Mouse (Mus musculus): ENCODE data around the gene Cd79a. TPM values are rescaled to one million over a fixed set of nuclear protein-coding genes. Genes with fewer than 3 reads are reported as not detected.
A peak's percentile ranks its signal among the peaks of the same experiment; 100 is the strongest.

Cd79a gene
- polyA plus RNA-seq, 1 experiment: 27.1 TPM

DNA sequence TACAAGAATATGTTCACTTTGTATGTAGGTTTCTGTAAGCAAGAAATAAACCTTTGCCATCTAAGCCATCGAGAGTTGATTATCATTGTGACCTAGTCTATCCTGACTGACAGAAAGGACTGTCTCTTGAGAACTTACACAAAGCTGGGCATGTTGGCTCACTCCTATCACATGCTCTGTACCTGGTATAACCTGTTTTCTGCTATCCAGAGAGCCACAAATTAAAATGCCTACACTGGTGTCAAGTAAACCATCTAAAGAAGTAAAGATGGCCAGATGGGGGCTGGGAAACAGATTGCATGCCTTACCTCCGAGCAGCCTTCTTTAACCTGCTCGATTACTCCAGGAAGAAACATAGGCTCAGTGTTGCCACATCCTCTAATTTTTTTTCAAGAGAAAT lies 19.6 kb upstream of the Cd79a start:
- TF ChIP-seq CTCF (conservative IDR thresholded peaks at IDR 0.05; ENCODE audit: insufficient read depth, insufficient read length, low read depth, low read length): no peak
- TF ChIP-seq POLR2A (IDR thresholded peaks at IDR 0.05; ENCODE audit: low read depth, low read length): no peak
- Histone ChIP-seq H3K27ac (ENCODE audit: insufficient read depth, low read depth, low read length) (no peak overlapping the region), H3K4me3 (ENCODE audit: insufficient read depth, low read depth, low read length) (no peak overlapping the region), H3K27me3 (replicated peaks; ENCODE audit: control insufficient read depth, insufficient read depth, low read length) (no peaks in the 10 kb centered on the region), H3K4me1 (ENCODE audit: control insufficient read depth, insufficient read depth, low read length) (no peaks in the 10 kb centered on the region), H3K36me3 (ENCODE audit: control insufficient read depth, insufficient read depth, low read length) (no peaks in the 10 kb centered on the region)
- DNase-seq: no peak
- WGBS: 56% methylated on average over 3 of the region's 3 CpGs

DNA sequence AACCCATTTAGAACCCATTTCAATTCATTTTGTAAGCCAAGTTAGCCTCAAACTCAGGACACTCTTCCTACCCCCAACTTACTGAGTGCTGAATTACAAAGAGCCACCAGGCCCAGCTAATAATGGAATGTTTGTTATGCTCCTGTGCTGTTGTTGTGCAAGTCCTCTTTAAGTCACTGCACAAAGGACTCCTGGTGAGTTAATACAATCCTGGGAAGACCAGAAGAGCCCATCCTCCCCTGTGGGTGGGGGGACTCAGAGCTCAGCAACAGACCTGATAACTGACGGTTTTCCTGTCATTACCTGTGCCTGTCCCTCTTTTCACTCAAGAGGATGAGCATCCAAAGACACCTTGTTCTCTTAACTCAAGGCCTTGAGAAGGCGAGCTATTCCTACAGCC lies 17.6 kb upstream of the Cd79a start:
- H3K27me3 ChIP-seq (replicated peaks; ENCODE audit: control insufficient read depth, insufficient read depth, low read length): no peaks in the 10 kb centered on the region
- H3K36me3 ChIP-seq (ENCODE audit: control insufficient read depth, insufficient read depth, low read length): no peaks in the 10 kb centered on the region
- H3K4me1 ChIP-seq (ENCODE audit: control insufficient read depth, insufficient read depth, low read length): no peaks in the 10 kb centered on the region
- WGBS: 48% methylated on average over 2 of the region's 2 CpGs
- TF ChIP-seq POLR2A (IDR thresholded peaks at IDR 0.05; ENCODE audit: low read depth, low read length) (no peak), CTCF (conservative IDR thresholded peaks at IDR 0.05; ENCODE audit: insufficient read depth, insufficient read length, low read depth, low read length) (no peak)
- H3K4me3 ChIP-seq (ENCODE audit: insufficient read depth, low read depth, low read length): no peak overlapping the region
- no peak for DNase-seq
- no peak overlapping the region for H3K27ac ChIP-seq (ENCODE audit: insufficient read depth, low read depth, low read length)

DNA sequence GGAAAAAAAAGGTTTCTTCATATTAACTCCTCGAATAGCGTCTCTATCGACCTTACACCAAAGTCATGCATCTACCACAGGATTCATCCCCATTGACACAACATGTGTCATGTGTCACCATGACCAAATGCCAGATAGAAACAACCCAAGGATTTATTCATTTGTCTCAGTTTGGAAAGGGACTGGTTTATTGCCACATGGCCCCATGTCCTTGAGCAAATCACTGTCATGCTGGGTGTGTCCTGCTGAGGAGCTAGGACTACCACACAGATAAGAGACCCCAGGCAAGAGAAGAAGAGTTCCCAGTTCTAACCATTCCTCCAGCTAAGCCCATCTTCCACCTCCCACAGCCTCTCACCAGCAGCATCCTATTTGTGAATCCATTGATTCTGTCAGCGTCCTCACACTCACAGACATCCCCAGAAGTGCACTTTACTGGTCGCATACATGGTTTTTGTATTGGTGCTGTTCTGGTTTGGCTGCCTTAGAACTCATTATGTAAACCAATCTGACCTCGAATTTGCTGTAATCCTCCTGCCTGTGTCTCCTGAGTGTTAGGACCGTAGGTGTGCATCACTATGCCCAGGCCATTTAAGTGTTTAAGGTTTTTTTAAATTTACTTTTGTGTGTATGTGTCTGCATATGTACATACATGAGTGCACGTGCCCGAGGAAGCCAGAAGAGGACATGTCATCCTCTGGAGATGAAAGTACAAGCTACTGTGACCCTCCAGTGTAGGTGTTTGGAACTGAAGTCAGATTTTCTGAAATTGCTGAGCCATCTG lies 14.6 kb upstream of the Cd79a start:
- H3K36me3 ChIP-seq (ENCODE audit: control insufficient read depth, insufficient read depth, low read length): no peaks in the 10 kb centered on the region; the same call in 1 of the 2 replicates
- TF ChIP-seq CTCF (conservative IDR thresholded peaks at IDR 0.05; ENCODE audit: insufficient read depth, insufficient read length, low read depth, low read length) (no peak), POLR2A (IDR thresholded peaks at IDR 0.05; ENCODE audit: low read depth, low read length) (no peak)
- DNase-seq: no peak
- H3K4me1 ChIP-seq (ENCODE audit: control insufficient read depth, insufficient read depth, low read length): peaks cover 14% of the 10 kb centered on the region; the same call in 1 of the 2 replicates
- no peak overlapping the region for H3K27ac ChIP-seq (ENCODE audit: insufficient read depth, low read depth, low read length)
- no peak overlapping the region for H3K4me3 ChIP-seq (ENCODE audit: insufficient read depth, low read depth, low read length)
- 93% methylated on average over 9 of the region's 9 CpGs for WGBS
- H3K27me3 ChIP-seq (replicated peaks; ENCODE audit: control insufficient read depth, insufficient read depth, low read length): no peaks in the 10 kb centered on the region

DNA sequence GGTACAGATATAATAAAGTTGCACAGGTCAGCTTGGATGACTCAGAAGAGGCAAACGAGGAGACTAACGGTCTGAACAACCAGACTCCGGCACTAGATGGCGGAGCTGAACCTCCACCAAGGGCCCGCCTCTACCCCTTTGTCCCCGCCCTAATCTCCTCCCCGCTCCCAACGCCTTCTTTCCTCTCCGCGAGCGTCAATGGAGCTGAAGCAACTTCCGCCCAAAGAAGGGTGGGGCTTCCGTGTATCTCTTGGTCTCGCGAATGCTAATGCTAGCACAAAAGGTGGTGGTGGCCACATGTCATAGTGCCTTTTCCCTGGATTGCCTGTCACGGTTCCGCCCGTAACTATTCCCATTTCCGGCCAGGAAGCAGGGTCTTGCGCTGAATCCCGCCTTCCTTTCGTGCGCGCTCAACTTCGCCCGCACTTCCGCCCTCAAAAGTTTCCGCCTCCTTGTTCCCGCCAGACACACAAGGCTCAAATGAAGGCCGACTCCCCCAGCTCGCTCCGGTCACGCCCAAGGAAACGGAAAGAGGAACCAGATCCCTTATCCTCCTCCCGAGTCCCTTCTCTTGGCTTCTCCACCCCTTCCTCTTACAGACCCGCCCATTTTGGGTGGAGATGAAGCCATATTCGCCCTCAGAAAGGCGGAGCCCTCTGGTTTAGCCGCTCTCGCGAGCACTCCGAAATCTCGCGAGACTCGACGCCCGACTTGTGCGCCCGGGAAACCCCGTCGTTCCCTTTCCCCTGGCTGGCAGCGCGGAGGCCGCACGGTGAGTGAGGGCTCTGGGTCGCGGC lies 13.1 kb upstream of the Cd79a start, which contains the start of gene Rps19:
Gene Rps19 (plus strand): TSS at position 476 of the 797 bp plus-strand sequence.
- TF ChIP-seq CTCF (conservative IDR thresholded peaks at IDR 0.05; ENCODE audit: insufficient read depth, insufficient read length, low read depth, low read length) (peak; percentile 67), POLR2A (IDR thresholded peaks at IDR 0.05; ENCODE audit: low read depth, low read length) (peak; percentile 84)
- Histone ChIP-seq H3K4me3 (ENCODE audit: insufficient read depth, low read depth, low read length) (peak within 1 kb of the TSS; percentile 91), H3K36me3 (ENCODE audit: control insufficient read depth, insufficient read depth, low read length) (no peaks in the 10 kb centered on the region; the same call in 1 of the 2 replicates), H3K27ac (ENCODE audit: insufficient read depth, low read depth, low read length) (peak within 1 kb of the TSS; percentile 76), H3K27me3 (replicated peaks; ENCODE audit: control insufficient read depth, insufficient read depth, low read length) (no peaks in the 10 kb centered on the region), H3K4me1 (ENCODE audit: control insufficient read depth, insufficient read depth, low read length) (peaks cover 15% of the 10 kb centered on the region; the same call in 1 of the 2 replicates)
- under 1% methylated on average over 57 of the region's 57 CpGs for WGBS
- peak; percentile 99 for DNase-seq

DNA sequence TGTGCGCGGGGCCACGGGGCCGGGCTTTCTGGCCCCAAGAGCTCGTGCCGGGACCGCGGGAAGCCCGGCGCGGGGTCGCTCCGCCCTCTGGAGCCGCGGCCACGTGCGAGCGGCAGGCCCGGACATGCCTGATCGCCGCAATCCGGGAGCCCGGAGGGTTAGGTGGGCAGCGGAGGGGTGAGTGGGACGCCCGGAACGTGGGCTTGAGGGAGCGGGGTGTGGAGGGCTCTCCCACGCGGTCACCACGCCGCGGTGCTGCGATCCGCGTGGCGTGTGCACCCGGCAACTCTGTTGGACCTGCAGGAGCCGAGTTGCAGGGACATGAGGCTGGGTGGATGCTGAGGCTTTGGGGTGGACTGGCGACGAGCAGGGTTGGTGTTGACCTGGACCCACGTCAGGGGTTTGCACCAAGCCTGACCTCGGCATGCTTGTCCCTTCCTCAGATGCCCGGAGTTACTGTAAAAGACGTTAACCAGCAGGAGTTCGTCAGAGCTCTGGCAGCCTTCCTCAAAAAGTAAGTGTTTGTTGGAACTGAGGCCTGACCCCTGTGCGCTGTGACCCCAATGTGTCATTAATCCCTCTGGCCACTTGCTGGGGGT lies 12.4 kb upstream of the Cd79a start:
- Histone ChIP-seq H3K27me3 (replicated peaks; ENCODE audit: control insufficient read depth, insufficient read depth, low read length) (no peaks in the 10 kb centered on the region), H3K4me3 (ENCODE audit: insufficient read depth, low read depth, low read length) (peak overlapping the region; percentile 91), H3K4me1 (ENCODE audit: control insufficient read depth, insufficient read depth, low read length) (peaks cover 18% of the 10 kb centered on the region), H3K27ac (ENCODE audit: insufficient read depth, low read depth, low read length) (peak overlapping the region; percentile 74), H3K36me3 (ENCODE audit: control insufficient read depth, insufficient read depth, low read length) (no peaks in the 10 kb centered on the region; the same call in 1 of the 2 replicates)
- WGBS: under 1% methylated on average over 47 of the region's 47 CpGs
- no peak for TF ChIP-seq CTCF (conservative IDR thresholded peaks at IDR 0.05; ENCODE audit: insufficient read depth, insufficient read length, low read depth, low read length)
- no peak for TF ChIP-seq POLR2A (IDR thresholded peaks at IDR 0.05; ENCODE audit: low read depth, low read length)
- DNase-seq: peak; percentile 39

DNA sequence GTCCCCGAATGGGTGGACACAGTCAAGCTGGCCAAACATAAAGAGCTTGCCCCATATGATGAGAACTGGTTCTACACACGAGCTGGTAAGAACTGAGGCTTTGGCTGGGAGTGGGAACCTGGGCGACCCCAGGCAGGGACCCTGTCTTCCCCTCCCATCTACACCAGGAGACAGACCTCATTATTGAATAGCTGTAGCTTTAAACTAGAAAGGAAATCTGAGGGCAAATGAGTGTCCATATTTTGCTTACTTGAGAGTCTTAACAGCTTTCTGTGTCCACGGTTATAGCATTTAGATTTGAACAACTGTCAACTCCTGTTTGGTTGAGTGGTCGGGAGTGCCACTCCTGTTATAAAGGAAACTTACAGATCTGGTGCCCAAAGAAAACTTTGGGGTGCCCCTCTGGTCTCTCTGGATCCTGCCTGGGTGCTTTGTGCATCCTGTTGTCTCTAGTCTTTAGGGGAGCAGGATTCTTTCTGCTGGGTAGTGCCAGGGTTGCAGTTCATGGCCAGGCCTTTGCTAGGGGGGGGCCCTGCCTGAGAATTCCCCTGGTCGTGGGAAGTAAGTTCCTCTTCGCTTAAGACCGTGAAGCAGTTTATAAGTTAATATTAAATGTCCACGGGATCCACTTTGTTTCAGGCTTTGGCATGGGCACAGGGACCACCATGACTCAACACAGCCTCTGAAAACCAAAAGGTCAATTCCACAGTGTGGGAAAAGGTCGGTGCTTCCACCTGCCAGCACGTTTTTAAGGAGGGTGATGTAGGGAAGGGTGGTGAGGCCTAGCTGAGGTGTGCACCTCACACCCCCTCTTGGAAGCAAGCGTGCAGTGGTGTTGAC lies 11.5 kb upstream of the Cd79a start:
- peak overlapping the region; percentile 16 for H3K27ac ChIP-seq (ENCODE audit: insufficient read depth, low read depth, low read length)
- H3K36me3 ChIP-seq (ENCODE audit: control insufficient read depth, insufficient read depth, low read length): no peaks in the 10 kb centered on the region; the same call in 1 of the 2 replicates
- peak; percentile 18 for DNase-seq
- 9% methylated on average over 12 of the region's 12 CpGs for WGBS
- no peaks in the 10 kb centered on the region for H3K27me3 ChIP-seq (replicated peaks; ENCODE audit: control insufficient read depth, insufficient read depth, low read length)
- TF ChIP-seq POLR2A (IDR thresholded peaks at IDR 0.05; ENCODE audit: low read depth, low read length): no peak
- no peak for TF ChIP-seq CTCF (conservative IDR thresholded peaks at IDR 0.05; ENCODE audit: insufficient read depth, insufficient read length, low read depth, low read length)
- peaks cover 24% of the 10 kb centered on the region for H3K4me1 ChIP-seq (ENCODE audit: control insufficient read depth, insufficient read depth, low read length)
- H3K4me3 ChIP-seq (ENCODE audit: insufficient read depth, low read depth, low read length): peak overlapping the region; percentile 91

Measured in kidney, adult 2 months (tissue).